Mouse (Mus musculus): ENCODE measurements around the gene AA986860. TPM values are rescaled to one million over a fixed set of nuclear protein-coding genes. Genes with fewer than 3 reads are reported as not detected.

Gene AA986860
- polyA plus RNA-seq (2012; rRNA removed) = 0.50 and 0.59 TPM in 2 replicates

GRCm38 (mm10) chr1:130731741-130732337 lies at the start of gene AA986860:
Gene AA986860 (plus strand): TSS chr1:130731976.
- peak; percentile 29 for DNase-seq (ENCODE audit: low read depth)
- no peak for TF ChIP-seq POLR2A (IDR thresholded peaks at IDR 0.05; ENCODE audit: borderline replicate concordance, extremely low read depth, insufficient read depth, insufficient read length, poor library complexity, severe bottlenecking)
- TF ChIP-seq CTCF (IDR thresholded peaks at IDR 0.05; ENCODE audit: borderline replicate concordance, extremely low read depth, insufficient read depth, insufficient read length) = no peak

- DNase-seq (ENCODE audit: low read depth) = peak; percentile 0
- TF ChIP-seq POLR2A (IDR thresholded peaks at IDR 0.05; ENCODE audit: borderline replicate concordance, extremely low read depth, insufficient read depth, insufficient read length, poor library complexity, severe bottlenecking) (no peak), CTCF (IDR thresholded peaks at IDR 0.05; ENCODE audit: borderline replicate concordance, extremely low read depth, insufficient read depth, insufficient read length) (no peak)
Observed at GRCm38 (mm10) chr1:130683905-130684304, 47.9 kb upstream of the AA986860 start.

- no peak for DNase-seq (ENCODE audit: low read depth)
- TF ChIP-seq CTCF (IDR thresholded peaks at IDR 0.05; ENCODE audit: borderline replicate concordance, extremely low read depth, insufficient read depth, insufficient read length) = no peak
- no peak for TF ChIP-seq POLR2A (IDR thresholded peaks at IDR 0.05; ENCODE audit: borderline replicate concordance, extremely low read depth, insufficient read depth, insufficient read length, poor library complexity, severe bottlenecking)
Observed at GRCm38 (mm10) chr1:130698601-130699000, 33.2 kb upstream of the AA986860 start.

- TF ChIP-seq POLR2A (IDR thresholded peaks at IDR 0.05; ENCODE audit: borderline replicate concordance, extremely low read depth, insufficient read depth, insufficient read length, poor library complexity, severe bottlenecking) = no peak
- peak; percentile 5 for DNase-seq (ENCODE audit: low read depth)
Observed at GRCm38 (mm10) chr1:130699937-130700633, 31.7 kb upstream of the AA986860 start.

- DNase-seq (ENCODE audit: low read depth) = no peak
- TF ChIP-seq CTCF (IDR thresholded peaks at IDR 0.05; ENCODE audit: borderline replicate concordance, extremely low read depth, insufficient read depth, insufficient read length) (no peak), POLR2A (IDR thresholded peaks at IDR 0.05; ENCODE audit: borderline replicate concordance, extremely low read depth, insufficient read depth, insufficient read length, poor library complexity, severe bottlenecking) (no peak)
Observed at GRCm38 (mm10) chr1:130701976-130702375, 29.8 kb upstream of the AA986860 start.

- TF ChIP-seq CTCF (IDR thresholded peaks at IDR 0.05; ENCODE audit: borderline replicate concordance, extremely low read depth, insufficient read depth, insufficient read length) (no peak), POLR2A (IDR thresholded peaks at IDR 0.05; ENCODE audit: borderline replicate concordance, extremely low read depth, insufficient read depth, insufficient read length, poor library complexity, severe bottlenecking) (no peak)
- no peak for DNase-seq (ENCODE audit: low read depth)
Observed at GRCm38 (mm10) chr1:130703613-130704012, 28.2 kb upstream of the AA986860 start.

- TF ChIP-seq POLR2A (IDR thresholded peaks at IDR 0.05; ENCODE audit: borderline replicate concordance, extremely low read depth, insufficient read depth, insufficient read length, poor library complexity, severe bottlenecking) (no peak), CTCF (IDR thresholded peaks at IDR 0.05; ENCODE audit: borderline replicate concordance, extremely low read depth, insufficient read depth, insufficient read length) (no peak)
- no peak for DNase-seq (ENCODE audit: low read depth)
Observed at GRCm38 (mm10) chr1:130710283-130711080, 21.3 kb upstream of the AA986860 start.

- TF ChIP-seq POLR2A (IDR thresholded peaks at IDR 0.05; ENCODE audit: borderline replicate concordance, extremely low read depth, insufficient read depth, insufficient read length, poor library complexity, severe bottlenecking) = no peak
- no peak for TF ChIP-seq CTCF (IDR thresholded peaks at IDR 0.05; ENCODE audit: borderline replicate concordance, extremely low read depth, insufficient read depth, insufficient read length)
- no peak for DNase-seq (ENCODE audit: low read depth)
Observed at GRCm38 (mm10) chr1:130714046-130714445, 17.7 kb upstream of the AA986860 start.

- no peak for TF ChIP-seq POLR2A (IDR thresholded peaks at IDR 0.05; ENCODE audit: borderline replicate concordance, extremely low read depth, insufficient read depth, insufficient read length, poor library complexity, severe bottlenecking)
- TF ChIP-seq CTCF (IDR thresholded peaks at IDR 0.05; ENCODE audit: borderline replicate concordance, extremely low read depth, insufficient read depth, insufficient read length) = no peak
- DNase-seq (ENCODE audit: low read depth) = peak; percentile 97
Observed at GRCm38 (mm10) chr1:130715561-130716217, 16.1 kb upstream of the AA986860 start, which contains the start of gene Gm29427. Gene Gm29427 (minus strand): TSS chr1:130715799.

- no peak for DNase-seq (ENCODE audit: low read depth)
- TF ChIP-seq CTCF (IDR thresholded peaks at IDR 0.05; ENCODE audit: borderline replicate concordance, extremely low read depth, insufficient read depth, insufficient read length) (no peak), POLR2A (IDR thresholded peaks at IDR 0.05; ENCODE audit: borderline replicate concordance, extremely low read depth, insufficient read depth, insufficient read length, poor library complexity, severe bottlenecking) (no peak)
Observed at GRCm38 (mm10) chr1:130716218-130716512, 15.6 kb upstream of the AA986860 start.

Measured in brain, embryonic 14.5 days (tissue).